Mouse (Mus musculus): Measurements from ENCODE around the gene Npr2.
A peak's percentile ranks its signal among the peaks of the same experiment; 100 is the strongest.
"Not testable (repeated sequence)": the region's sequence is repeated elsewhere in the genome, so short reads cannot be mapped to it uniquely, and the experiment has no call there.

Gene Npr2

DNA sequence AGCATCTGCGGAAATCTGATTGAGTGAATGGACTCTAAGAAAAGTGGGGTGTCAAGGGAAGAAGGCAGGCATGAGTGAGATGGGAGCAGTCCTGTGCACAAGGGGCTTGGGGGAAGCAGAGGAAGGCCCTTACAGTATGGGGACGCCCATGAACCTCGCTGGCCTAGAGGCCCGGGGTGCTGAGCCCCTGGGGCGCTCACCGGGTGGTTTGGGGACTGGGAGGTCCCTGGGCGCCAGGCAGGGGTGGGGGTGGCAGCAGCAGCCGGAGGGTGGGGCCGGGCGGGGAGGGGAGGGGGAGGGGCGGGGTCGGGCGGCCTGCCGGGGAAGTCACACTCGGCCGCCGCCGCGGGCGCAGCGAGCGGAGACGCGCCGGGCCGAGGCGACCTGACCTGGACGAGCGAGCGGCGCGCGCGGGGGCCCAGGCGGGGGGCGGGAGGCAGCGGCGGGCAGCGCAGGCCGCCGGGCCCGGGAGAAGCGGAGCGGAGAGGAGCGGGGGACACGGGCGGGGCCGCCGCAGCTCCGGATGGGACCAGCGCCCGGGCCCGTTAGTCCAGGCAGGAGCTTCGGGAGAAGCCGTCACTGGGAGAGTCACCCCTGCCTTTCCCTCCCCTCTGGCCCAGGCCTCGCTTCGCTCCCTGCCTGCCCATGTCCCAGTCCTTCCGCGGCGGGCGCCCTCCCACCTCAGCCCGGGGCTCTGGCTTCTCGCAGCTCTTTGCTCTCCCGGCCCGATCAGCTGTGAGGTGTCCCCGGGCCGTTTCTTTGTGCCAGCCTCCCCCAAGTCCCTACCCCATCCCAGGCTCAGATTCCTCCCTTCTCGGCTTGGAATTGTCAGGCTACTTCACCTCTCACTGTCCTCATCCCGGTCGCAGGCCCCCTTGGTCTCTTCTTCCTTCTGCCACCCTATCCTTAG, at the start of gene Npr2:
Npr2 (plus strand) TSS at position 890 of the 910 bp plus-strand sequence.
- DNase-seq = peak; percentile 47 to 77

DNA sequence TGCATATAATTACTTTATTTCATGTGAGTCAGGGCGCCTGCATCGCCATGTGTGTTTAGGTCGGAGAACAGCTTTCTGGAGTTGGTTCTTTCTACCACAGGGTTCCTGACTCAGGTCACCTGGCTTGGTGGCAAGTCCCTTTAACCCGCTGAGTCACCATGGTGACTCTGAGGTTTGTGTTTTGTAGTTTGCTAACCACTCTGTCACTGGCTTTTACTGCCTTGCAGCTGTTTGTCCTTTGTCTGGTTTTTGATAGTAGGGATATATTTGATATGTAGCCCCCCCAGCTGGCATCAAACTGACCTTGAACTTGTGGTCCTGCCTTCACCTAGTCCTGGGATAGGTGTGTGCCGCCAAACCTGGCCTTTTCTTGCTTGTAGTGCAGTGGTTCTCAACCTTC, 49.5 kb upstream of the Npr2 start:
- DNase-seq = no peak

GRCm38 (mm10) chr4:43583421-43583820, 48.3 kb upstream of the Npr2 start:
- no peak for DNase-seq

- DNase-seq = peak; percentile 65 to 69
These were observed 47.0 kb upstream of the Npr2 start, which contains the start of gene Msmp for GRCm38 (mm10) chr4:43584444-43585416. Gene Msmp, minus strand, starts transcription at chr4:43584494.

DNA sequence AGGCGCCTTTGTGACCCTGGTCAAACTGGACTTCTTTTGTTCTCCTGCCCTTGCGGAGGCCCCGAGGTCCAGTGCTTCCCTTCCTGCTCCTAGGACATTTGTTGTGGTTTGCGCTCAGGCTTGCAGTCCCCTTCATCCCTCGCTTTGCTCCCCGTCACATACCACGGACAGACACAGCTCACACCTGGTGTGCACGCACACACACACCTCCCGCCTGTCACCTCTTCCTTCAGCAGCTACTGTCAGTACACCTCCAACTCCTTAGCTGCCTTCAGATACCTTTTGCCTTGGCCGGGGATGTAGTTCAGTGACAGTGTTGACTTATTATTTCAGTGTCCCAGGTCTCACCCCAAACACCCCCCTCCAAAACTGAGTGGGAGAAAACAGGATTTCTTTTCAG, 46.1 kb upstream of the Npr2 start:
- no peak for DNase-seq

- peak; percentile 89 for DNase-seq
These were observed 45.3 kb upstream of the Npr2 start for GRCm38 (mm10) chr4:43586411-43586810.

GRCm38 (mm10) chr4:43587681-43588080, 44.1 kb upstream of the Npr2 start:
- peak; percentile 36 to 46 for DNase-seq

- DNase-seq = peak in 1 of 2 experiments; percentile 34
These were observed 40.2 kb upstream of the Npr2 start for GRCm38 (mm10) chr4:43591543-43591942.

DNA sequence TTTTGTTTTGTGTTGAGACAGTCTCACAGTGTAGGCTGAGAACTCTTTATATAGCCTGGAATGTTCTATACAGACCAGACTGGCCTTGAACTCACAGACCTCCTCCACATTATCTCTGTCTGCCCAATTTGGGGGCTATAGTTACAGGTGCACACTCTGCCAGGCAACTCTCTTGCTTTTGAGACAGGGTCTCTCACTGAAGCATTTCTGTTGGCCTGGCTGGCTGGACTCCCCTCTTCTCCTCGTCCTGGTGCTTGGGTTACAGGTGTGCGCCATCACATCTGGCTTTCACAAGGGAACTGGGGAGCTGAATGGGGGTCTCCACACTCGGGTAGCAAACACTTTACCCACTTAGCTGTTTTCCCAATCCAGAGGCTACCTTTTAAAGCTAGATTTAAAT, 39.8 kb upstream of the Npr2 start:
- no peak for DNase-seq

DNA sequence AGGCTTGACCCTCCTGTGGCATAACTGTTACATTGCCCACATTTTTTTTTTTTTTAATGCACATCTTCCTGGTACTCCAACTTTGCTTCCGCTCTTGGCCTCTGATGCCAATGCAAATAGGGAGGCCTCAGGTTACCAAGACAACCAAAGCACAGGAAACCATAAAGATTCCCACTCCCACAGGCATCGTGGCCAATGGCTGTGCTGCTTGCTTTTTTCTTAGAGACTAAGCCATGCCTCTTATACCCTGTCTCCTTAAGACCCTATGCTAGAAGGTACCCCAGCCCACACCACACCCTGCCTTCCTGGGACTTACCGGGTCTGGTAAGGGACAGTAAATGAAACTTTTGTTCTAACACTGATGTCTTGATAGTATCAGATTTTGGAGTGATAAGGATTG, 38.3 kb upstream of the Npr2 start:
- no peak for DNase-seq

DNA sequence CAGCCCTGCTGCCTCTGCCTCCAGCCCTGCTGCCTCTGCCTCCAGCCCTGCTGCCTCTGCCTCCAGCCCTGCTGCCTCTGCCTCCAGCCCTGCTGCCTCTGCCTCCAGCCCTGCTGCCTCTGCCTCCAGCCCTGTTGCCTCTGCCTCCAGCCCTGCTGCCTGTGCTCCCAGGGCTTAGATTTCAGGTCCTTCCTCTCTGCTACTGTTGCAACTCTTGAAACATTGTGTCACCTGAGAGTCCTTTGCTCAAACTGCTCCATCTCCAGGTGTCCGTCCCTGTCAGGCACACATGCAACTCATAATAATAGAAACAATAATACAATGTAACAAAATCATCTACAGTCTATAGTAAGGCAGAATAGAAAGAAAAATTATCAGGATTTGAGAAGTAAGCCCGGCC, 35.1 kb upstream of the Npr2 start:
- not testable (repeated sequence) for DNase-seq

DNA sequence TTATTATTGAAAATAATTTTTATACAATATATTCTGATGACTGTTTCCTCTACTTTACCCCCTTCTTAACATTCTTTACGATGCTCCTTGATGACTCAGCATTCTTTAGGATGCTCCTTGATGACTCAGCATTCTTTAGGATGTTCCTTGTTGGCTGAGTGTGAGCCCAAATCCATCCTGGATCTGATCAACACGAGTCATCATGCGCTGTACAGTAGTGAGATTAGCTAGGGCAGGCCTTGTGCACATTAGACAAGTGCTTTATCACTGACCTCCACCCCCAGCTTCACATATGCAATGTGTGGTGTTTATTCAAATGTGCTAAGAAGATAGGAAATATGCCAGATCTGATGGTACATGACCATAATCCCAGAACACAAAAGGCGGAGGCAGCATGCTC, 33.5 kb upstream of the Npr2 start:
- no peak for DNase-seq

- DNase-seq = no peak
These were observed 32.9 kb upstream of the Npr2 start for GRCm38 (mm10) chr4:43598650-43599380.

- no peak for DNase-seq
These were observed 31.4 kb upstream of the Npr2 start for GRCm38 (mm10) chr4:43600195-43600934.

- DNase-seq = no peak
These were observed 27.6 kb upstream of the Npr2 start for GRCm38 (mm10) chr4:43604099-43604498.

DNA sequence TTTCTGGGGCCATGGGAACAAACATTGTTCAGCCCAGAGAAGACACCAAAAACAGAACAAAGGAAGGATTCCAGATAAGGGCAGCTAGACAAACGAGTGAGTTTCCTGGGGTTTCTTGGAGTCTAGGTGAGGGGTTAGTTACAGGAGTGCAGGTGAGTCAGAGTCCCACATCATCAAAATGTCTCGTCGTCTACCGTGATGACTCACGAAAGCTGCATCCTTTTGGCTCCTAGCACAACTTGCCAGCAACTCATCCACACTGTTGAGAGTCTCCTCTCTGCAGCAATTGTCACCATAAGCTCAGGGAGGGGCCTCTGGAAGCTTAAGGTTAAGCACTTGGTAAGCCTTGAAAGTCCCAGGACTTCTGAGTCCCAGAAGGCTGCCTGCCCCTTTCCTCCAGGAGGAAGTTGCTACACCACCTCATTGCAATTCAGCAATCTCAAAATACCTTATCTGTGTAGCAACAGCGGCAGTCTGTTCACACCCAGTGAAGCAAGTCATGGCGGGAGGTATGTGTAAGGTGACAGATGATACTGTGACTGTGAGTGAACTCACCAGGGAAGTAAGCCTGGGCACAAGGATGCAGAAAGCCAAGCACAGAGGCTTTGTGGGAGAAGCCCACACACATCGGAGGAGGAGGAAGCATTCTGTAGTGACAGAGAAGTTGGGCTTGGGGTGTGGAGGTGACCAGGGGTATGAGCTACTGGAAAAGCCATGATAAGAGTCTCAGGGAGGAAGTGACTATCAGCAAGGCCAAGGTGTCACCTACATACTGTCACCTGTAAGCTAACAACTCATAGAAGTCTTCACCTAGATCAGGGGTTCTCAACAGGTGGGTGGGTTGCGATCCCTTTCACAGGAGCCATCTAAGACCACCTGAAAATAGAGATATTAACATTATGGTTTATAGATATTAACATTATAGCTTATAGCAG, 26.7 kb upstream of the Npr2 start:
- no peak for DNase-seq

DNA sequence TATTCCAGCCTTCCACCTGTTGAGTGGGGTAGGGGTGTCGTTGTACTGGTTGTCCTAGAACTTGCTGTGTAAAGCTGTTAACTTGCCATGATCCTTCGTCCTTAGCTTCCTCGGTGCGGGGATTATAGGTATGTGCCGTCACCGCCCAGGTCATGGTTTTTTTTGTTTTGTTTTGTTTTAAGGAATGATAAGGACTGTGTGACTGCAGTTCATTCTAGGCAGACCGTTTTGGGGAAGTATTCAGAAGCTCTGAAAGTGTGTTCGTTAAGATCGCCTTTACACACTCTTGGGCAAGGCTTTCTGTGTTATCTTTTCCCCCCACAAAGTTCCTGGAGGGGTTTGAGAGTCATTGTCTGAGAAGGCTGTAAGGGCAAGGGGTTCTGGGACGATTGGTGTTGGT, 19.2 kb upstream of the Npr2 start:
- DNase-seq = no peak

GRCm38 (mm10) chr4:43613060-43613730, 18.5 kb upstream of the Npr2 start:
- peak in 1 of 2 experiments; percentile 32 for DNase-seq

- no peak for DNase-seq
These were observed 11.5 kb upstream of the Npr2 start for GRCm38 (mm10) chr4:43620146-43620778.

Data from kidney, postnatal 36 days (tissue).